Mouse (Mus musculus): ENCODE measurements around the gene Slc7a7.
A peak's percentile ranks its signal among the peaks of the same experiment; 100 is the strongest.
"Not testable (repeated sequence)": the region's sequence is repeated elsewhere in the genome, so short reads cannot be mapped to it uniquely, and the experiment has no call there.

Gene Slc7a7

DNA sequence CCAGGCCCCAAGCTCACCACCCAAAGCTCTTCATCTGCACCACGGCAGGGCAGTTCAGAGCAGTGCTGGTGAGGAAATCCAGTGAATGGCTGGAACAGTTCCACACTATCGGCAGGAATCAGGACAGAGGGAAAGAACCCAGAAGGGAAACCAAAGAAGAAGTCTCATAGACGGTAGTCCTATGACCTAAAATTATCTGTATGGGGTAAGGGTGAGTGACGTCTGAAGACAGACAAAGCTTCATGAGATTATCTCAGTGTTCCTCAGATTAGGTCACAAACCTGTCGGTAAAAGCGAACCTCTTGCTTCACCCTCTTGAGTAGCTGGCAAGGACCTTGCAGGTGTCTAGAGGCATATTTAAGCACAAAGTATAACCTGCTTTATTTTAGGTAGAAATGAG, 40.4 kb downstream of the Slc7a7 start:
- DNase-seq (ENCODE audit: low read depth, low spot score) = no peak

- DNase-seq (ENCODE audit: low read depth, low spot score) = peak; percentile 41
Observed at GRCm38 (mm10) chr14:54375916-54376315, 41.7 kb downstream of the Slc7a7 start.

DNA sequence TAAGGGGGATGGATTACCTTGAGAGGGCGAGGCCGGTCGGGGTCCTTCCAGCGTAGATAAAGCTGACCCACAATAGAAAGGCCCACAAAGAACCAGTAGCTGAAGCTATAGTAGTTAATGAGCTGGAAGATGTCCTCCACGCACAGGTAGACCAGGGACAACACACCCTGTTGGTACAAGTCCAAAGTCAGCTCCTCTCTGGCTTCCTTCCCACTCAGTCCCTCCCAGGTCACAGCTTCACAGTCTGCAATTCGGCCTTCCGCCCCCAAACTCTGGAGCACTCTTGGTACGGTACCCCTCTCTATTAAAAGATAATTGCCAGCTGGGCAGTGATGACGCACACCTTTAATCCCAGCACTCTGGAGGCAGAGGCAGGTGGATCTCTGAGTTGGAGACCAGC, 44.7 kb downstream of the Slc7a7 start:
- no peak for DNase-seq (ENCODE audit: low read depth, low spot score)

GRCm38 (mm10) chr14:54371460-54371859, 46.1 kb downstream of the Slc7a7 start:
- no peak for DNase-seq (ENCODE audit: low read depth, low spot score)

GRCm38 (mm10) chr14:54370595-54370994, 47.0 kb downstream of the Slc7a7 start:
- no peak for DNase-seq (ENCODE audit: low read depth, low spot score)

- no peak for DNase-seq (ENCODE audit: low read depth, low spot score)
Observed at GRCm38 (mm10) chr14:54369372-54369771, 48.2 kb downstream of the Slc7a7 start.

DNA sequence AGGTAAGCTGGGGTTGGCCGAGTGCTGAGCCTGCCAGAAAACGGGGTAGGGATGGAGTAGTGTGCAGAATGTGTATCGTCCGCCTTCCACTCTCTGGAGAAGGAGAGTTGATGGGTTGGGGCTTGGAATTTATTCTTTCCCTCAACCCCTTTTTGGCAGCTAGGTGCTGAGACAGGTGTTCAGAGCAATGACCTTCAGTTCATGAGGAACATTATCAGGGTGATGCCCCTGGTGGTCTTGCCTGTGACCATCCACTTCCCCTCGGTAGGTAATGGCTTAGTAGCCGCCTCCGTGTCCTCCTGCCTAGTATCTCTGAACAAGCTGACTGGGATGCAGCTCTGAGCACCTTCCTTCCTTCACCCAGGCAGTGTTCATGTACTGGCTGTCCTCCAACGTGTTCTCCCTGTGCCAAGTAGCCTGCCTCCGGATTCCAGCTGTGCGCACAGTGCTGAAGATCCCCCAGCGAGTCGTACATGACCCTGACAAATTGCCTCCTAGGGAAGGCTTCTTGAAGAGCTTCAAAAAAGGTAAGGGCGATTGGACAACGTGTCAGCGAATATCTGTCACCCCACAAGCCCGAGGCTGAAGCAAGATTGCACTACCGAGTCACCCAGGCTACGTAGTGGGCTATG, 50.0 kb downstream of the Slc7a7 start:
- DNase-seq (ENCODE audit: low read depth, low spot score) = no peak

DNA sequence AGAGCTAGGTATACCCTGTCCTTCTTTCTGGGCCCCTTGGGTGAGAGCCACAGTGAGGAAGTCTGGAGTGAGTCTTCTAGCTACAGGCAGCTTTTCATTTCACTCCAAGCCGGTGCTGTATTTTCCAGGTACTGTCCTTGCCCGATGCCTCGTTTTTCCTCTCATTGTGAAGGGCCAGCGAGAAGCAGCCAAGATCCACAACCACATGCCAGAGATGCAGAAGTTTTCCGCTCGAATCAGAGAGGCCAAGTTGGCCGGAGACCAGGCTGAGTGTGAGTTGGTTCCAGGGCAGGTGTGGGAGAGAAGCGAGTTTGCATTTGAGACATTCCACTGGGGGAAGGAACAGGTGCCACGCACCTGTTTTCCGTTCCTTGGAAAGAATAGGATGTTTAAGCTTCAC, 51.0 kb downstream of the Slc7a7 start:
- no peak for DNase-seq (ENCODE audit: low read depth, low spot score)

DNA sequence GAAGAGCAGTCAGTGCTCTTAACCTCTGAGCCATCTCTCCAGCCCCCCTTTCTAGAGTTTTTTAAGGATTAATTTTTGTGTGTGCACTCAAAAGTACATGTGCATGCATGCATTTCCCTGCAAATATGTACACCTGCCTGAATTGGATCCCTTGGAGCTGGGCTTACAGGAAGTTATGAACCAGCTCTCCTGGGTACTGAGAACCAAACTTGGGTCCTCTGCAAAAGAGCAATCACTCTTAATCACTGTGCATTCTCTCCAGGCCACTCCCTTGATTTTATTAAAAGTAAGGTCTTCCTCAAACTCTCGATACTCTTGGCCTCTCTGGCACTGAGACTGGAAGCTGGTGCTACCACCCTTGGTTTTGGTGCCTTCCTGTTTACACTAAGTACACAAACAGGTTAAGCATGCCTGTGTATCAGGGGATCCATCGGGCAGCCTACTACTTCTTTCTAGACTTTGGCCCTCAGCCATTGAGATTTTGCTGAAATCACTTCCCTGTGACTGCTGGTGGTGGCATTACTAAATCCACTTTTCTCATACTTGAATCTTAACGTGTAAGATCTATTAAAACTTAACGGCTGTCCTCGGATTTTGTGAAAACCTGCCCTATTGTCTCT, 52.4 kb downstream of the Slc7a7 start:
- no peak for DNase-seq (ENCODE audit: low read depth, low spot score)

DNA sequence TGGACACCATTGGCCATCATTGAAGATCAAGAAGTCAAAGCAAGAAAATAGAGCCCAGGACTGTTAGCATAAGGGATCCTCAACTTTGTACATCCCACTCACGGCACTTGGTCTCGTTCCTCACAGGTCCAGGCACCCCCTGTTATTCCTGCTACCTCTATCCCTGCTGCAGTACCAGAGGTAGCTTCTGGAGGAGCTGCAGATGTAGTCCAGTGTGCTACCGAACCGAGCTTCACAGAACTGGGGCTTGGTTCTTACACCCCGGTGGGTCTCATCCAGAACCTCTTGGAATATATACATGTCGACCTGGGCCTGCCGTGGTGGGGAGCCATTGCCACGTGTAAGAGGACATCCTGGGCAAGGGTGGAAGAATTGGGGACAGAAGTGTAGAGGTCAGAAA, 54.4 kb downstream of the Slc7a7 start:
- DNase-seq (ENCODE audit: low read depth, low spot score) = no peak

DNA sequence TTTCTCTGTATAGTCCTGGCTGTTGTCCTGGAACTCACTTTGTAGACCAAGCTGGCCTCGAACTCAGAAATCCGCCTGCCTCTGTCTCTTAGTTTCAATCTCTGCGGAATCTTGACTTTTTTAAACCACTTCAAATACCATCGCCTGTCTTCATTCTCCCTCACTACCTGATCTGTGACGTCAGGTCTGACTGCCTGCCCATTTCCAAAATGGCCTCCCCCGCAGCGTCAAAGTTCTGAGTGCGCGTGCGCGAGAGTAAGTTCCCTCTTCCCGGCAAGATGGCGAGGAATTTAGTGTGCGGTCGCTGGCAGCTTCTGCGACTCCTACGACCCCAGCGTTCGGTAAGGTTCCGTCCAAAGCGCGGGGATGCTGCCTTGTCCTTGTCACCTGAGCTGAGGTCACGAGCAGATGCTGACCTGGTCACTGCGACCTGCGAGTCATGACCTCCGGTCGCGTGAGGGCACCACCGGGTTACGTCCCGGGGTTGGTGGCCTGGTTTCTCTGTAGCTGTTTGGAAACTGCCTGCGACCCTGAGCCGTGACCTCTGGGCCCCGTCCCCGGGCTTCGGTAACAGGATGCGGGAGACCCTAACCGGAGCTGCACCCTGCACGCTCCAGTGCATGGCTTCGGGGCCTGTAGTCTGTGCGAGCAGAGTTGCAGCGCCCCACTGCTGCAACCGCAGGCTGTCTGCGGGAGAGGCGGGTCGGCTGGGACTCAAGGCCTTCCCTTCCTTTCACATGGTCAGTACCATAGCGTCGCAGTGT, 56.8 kb downstream of the Slc7a7 start, which contains the start of gene Oxa1l:
Gene Oxa1l (plus strand): TSS at position 258 of the 764 bp plus-strand sequence.
- peak; percentile 97 for DNase-seq (ENCODE audit: low read depth, low spot score)

GRCm38 (mm10) chr14:54354406-54354805, 63.2 kb downstream of the Slc7a7 start:
- no peak for DNase-seq (ENCODE audit: low read depth, low spot score)

GRCm38 (mm10) chr14:54352314-54352713, 65.3 kb downstream of the Slc7a7 start:
- peak; percentile 25 for DNase-seq (ENCODE audit: low read depth, low spot score)

DNA sequence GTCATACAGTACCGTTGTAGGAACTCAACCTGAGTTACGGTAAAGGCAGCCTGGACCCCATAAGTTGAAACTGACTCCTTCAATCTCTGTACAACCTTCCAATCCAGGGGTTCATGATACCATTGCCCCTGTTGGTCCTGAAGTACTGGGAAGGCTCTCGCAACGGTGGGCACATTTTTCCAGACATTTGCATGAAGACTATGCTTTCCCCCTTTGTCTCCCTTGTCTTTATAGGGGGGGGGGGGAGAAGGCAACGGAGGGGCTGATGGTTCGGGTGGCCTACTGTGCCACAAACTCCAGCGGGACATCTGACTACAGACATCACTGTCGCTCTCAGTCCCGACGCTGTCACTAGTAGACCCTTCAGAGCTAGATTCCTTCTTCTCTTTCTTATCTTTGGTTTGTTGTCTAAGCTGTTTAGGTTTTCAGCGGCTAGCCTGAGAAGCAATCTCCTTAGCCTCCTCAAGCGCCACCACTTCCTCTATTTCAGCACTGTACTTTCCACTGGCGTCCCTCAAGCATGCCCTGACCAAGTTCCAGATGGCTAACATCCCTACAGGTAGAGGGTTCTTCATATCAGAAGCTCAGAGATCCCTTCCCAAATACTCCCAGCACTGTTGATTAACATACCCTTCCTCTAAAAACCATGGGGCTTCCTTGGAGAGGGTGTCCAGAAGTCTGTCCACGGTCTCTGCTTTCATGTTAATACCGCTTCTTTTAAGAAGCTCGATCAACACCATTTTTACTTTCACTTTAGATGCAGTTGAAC, 66.6 kb downstream of the Slc7a7 start:
- peak; percentile 48 for DNase-seq (ENCODE audit: low read depth, low spot score)

DNA sequence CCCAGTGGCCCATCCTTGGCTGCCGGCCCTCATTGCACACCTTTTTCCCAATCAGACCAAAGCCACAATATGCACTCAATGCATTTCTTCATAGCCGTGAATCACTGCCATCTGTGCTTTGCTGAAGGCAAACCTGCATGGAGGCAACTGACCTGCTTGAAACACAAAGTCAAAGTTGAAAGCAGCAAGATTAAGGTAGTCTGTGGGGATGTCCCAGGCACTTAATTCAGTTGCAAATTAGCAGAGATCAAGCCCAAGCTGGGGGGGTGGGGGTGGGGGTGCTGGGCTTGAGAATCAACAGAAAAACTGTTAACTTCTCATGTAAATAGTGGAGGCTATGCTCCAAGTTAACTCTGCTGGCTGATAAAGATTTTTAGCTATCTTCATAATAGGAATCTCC, 75.8 kb downstream of the Slc7a7 start:
- not testable (repeated sequence) for DNase-seq (ENCODE audit: low read depth, low spot score)

DNA sequence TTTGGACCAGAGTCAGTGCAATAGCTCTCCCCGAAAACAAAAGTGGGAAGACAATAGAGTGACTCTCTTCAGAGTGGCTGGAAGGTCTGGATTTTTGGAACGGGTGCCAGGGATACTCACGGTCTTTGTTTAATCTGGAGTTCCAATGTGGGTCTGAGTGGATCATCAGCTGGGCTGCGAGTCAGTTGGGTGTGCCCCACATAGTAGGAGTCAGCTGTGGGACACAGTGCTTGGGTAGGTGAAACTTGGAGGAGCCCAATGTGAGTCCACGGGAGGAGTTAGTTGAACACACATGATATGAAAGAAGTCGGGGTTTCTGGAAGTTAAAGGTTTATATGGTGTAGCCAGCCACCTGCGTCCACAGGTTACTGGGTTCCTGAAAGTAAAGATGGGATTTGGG, 76.7 kb downstream of the Slc7a7 start:
- no peak for DNase-seq (ENCODE audit: low read depth, low spot score)

DNA sequence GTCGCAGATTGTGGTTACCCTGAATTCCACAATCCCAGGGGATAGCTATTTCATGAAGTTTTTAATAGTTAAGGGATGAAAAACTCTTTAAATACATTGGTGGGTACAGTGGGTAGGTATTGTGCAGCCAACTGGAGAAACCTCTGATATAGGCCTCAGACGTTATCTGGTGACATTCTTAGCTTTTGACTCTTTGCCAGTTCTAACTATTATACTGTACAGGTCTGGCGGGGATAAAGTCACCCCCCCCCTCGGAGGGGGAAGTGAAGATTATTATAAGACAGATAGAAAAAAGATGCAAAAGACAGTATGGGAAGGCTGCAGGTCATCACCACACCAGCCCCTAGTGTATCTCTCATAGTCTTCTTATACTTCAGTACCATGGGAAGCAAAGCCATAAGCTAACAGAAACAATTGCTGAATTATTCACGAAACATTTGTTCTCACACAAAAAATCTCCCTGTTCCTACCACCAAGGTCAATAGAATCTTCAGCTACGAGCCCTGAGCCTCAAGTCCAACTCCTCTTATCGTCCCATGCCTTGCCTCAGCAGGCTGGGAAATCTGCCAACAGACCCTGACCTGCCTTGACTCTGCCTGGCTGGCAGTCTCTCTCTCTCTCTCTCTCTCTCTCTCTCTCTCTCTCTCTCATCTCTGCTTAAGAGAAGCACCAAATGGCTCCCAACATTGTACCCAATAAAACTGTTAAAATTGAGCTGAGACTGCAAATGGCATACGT, 84.0 kb downstream of the Slc7a7 start:
- no peak for DNase-seq (ENCODE audit: low read depth, low spot score)

- DNase-seq (ENCODE audit: low read depth, low spot score) = no peak
Observed at GRCm38 (mm10) chr14:54332176-54333074, 85.2 kb downstream of the Slc7a7 start.

- no peak for DNase-seq (ENCODE audit: low read depth, low spot score)
Observed at GRCm38 (mm10) chr14:54331178-54331577, 86.4 kb downstream of the Slc7a7 start.

DNA sequence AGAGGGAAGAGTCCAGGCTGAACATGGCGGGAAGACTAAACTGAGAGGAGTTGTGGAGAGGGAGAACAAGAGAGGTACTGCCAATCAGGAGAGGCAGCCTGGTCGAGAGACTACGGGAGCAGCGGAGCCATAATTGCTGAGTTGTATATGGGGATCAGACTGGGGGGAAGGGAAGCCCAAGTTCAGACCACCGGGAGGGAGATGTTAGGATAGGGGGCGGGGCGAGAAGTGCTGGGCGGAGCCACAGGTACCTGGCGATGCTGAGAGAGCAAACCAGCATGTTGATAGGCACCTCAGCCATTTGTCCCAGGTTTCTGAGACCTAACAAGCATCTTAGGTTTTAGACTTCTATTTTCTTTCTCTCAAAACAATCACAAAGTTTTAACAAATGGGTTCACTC, 88.4 kb downstream of the Slc7a7 start:
- DNase-seq (ENCODE audit: low read depth, low spot score) = no peak

All from CD4-positive helper T cell, adult 2 months (primary cell).